In the genomic region with DNA sequence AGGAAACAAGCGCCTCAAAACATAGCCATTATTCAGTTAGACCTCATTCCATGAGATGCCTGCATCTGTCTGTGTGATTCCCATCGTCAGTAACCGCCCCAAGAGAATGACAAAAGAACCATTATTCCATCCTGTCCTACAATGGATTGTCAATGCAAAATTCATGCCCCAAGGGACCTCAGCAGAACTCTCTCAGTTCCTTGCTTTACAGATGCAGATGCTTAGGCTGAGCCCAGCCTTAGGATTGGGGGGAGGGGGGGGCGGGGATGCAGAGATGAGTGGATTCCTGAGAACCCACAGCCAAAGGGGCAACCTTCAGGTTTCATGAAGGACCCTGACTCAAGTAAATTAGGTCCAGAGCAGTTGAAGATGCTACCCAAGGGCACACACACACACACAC, we compare ENCODE assay signal across 8 mouse cellular contexts.
DNase-seq lines count a peak whose midpoint lies in the region; ATAC-seq and TF ChIP-seq lines count a peak whose summit lies in the region.

No protein-coding gene starts in this region.

- peaks cover 8% of the 10 kb centered on the region for H3K4me1 ChIP-seq in heart, embryonic 11.5 days (ENCODE audit: control insufficient read depth, insufficient read depth, low read length)
- peaks cover 12% of the 10 kb centered on the region for H3K4me1 ChIP-seq in hindbrain, embryonic 14.5 days (replicated peaks; ENCODE audit: control insufficient read depth, insufficient read depth, low read length)
- H3K4me1 ChIP-seq in midbrain, embryonic 14.5 days (ENCODE audit: control insufficient read depth, insufficient read depth, low read length), result peaks cover 16% of the 10 kb centered on the region; the same call in 1 of the 2 replicates

- H3K27me3 ChIP-seq in heart, embryonic 11.5 days (ENCODE audit: control insufficient read depth, insufficient read depth, low read length), result no peaks in the 10 kb centered on the region; the same call in 1 of the 2 replicates
- H3K27me3 ChIP-seq in hindbrain, embryonic 14.5 days (ENCODE audit: control insufficient read depth, insufficient read depth, low read length), result no peaks in the 10 kb centered on the region
- no peaks in the 10 kb centered on the region for H3K27me3 ChIP-seq in midbrain, embryonic 14.5 days (ENCODE audit: control insufficient read depth, insufficient read depth, low read length)

- TF ChIP-seq POLR2A in brain, embryonic 14.5 days (IDR thresholded peaks at IDR 0.05; ENCODE audit: borderline replicate concordance, extremely low read depth, insufficient read depth, insufficient read length, poor library complexity, severe bottlenecking), result no peak

- H3K27ac ChIP-seq in heart, embryonic 11.5 days (ENCODE audit: low read depth, low read length), result no peak overlapping the region
- H3K27ac ChIP-seq in hindbrain, embryonic 14.5 days, result no peak overlapping the region
- H3K27ac ChIP-seq in midbrain, embryonic 14.5 days (replicated peaks; ENCODE audit: low read depth, low read length), result no peak overlapping the region

- intact Hi-C loops in heart, postnatal 36 days (cut with DNase I), result loop anchor here (10.0 kb wide), 1 partner anchor 159 kb away; no protein-coding TSS in a partner anchor
- intact Hi-C loops in left cerebral cortex, postnatal 36 days (cut with DNase I), result loop anchor here (5.0 to 10.0 kb wide), 2 partner anchors 79 to 309 kb away; no protein-coding TSS in a partner anchor

- H3K4me2 ChIP-seq in heart, embryonic 11.5 days, result peak overlapping the region; percentile 98; the same call in 1 of the 2 replicates
- H3K4me2 ChIP-seq in hindbrain, embryonic 14.5 days (replicated peaks), result peak overlapping the region; percentile 99
- peak overlapping the region; percentile 99 for H3K4me2 ChIP-seq in midbrain, embryonic 14.5 days (ENCODE audit: low read length)

- no peak for DNase-seq in heart, postnatal 36 days
- peak; percentile 26 for DNase-seq in brain, embryonic 14.5 days (ENCODE audit: low read depth)
- DNase-seq in hindbrain, embryonic 14.5 days (ENCODE audit: low spot score), result no peak
- peak; percentile 56 for DNase-seq in midbrain, embryonic 14.5 days
- no peak for DNase-seq in spleen, adult 12 weeks (ENCODE audit: low spot score)
- DNase-seq in cerebellum, postnatal 25 days, result no peak
- no peak for DNase-seq in left cerebral cortex, postnatal 36 days (ENCODE audit: low spot score in 2 of 2)

- H3K4me3 ChIP-seq in heart, embryonic 11.5 days (ENCODE audit: low read depth, low read length), result no peak overlapping the region
- H3K4me3 ChIP-seq in hindbrain, embryonic 14.5 days (replicated peaks; ENCODE audit: low read length), result peak overlapping the region; percentile 66
- peak overlapping the region; percentile 55 for H3K4me3 ChIP-seq in midbrain, embryonic 14.5 days (replicated peaks; ENCODE audit: low read depth, low read length)

- no peaks in the 10 kb centered on the region for H3K36me3 ChIP-seq in heart, embryonic 11.5 days (ENCODE audit: control insufficient read depth, insufficient read depth, low read length)
- no peaks in the 10 kb centered on the region for H3K36me3 ChIP-seq in hindbrain, embryonic 14.5 days (replicated peaks; ENCODE audit: control insufficient read depth, insufficient read depth)
- no peaks in the 10 kb centered on the region for H3K36me3 ChIP-seq in midbrain, embryonic 14.5 days (ENCODE audit: control insufficient read depth, insufficient read depth, low read length)

- H3K9ac ChIP-seq in heart, embryonic 11.5 days (ENCODE audit: low read depth, low read length), result no peak overlapping the region
- H3K9ac ChIP-seq in hindbrain, embryonic 14.5 days, result peak overlapping the region; percentile 67
- no peak overlapping the region for H3K9ac ChIP-seq in midbrain, embryonic 14.5 days (replicated peaks; ENCODE audit: low read length)

- no peaks in the 10 kb centered on the region for H3K9me3 ChIP-seq in heart, embryonic 11.5 days (replicated peaks; ENCODE audit: control insufficient read depth, low read length)
- H3K9me3 ChIP-seq in hindbrain, embryonic 14.5 days (ENCODE audit: control insufficient read depth, low read length), result no peaks in the 10 kb centered on the region
- no peaks in the 10 kb centered on the region for H3K9me3 ChIP-seq in midbrain, embryonic 14.5 days (ENCODE audit: control insufficient read depth, low read length)

- ATAC-seq in heart, embryonic 11.5 days (replicated peaks; ENCODE audit: insufficient number of reproducible peaks, low FRiP score, low TSS enrichment), result no peak
- ATAC-seq in hindbrain, embryonic 14.5 days (ENCODE audit: low FRiP score), result no peak
- ATAC-seq in midbrain, embryonic 14.5 days (ENCODE audit: low FRiP score, low TSS enrichment), result peak; percentile 19; the same call in 1 of the 2 replicates

- no peak for TF ChIP-seq CTCF in brain, embryonic 14.5 days (IDR thresholded peaks at IDR 0.05; ENCODE audit: borderline replicate concordance, extremely low read depth, insufficient read depth, insufficient read length)

- 23% methylated on average over 4 of the region's 4 CpGs for WGBS in heart, embryonic 11.5 days (ENCODE audit: insufficient replicate concordance)
- WGBS in hindbrain, embryonic 14.5 days, result 2% methylated on average over 4 of the region's 4 CpGs
- 4% methylated on average over 4 of the region's 4 CpGs for WGBS in midbrain, embryonic 14.5 days

Comparison
In these comparisons a context has a peak if more than half of its experiments do, and no peak if none do; other contexts are left out.
1. DNase-seq: peak in brain, embryonic 14.5 days (single experiment) and midbrain, embryonic 14.5 days (single experiment); none in heart, postnatal 36 days (0 of 2), hindbrain, embryonic 14.5 days (single experiment), spleen, adult 12 weeks (single experiment), cerebellum, postnatal 25 days (0 of 2) and left cerebral cortex, postnatal 36 days (0 of 2).
2. Peak in every context shown above with its lines, with median percentiles within 50 percentile points of each other: H3K4me2 ChIP-seq.